Mouse (Mus musculus): Measurements from ENCODE around the gene Slc2a1. TPM values are rescaled to one million over a fixed set of nuclear protein-coding genes. Genes with fewer than 3 reads are reported as not detected.

The Slc2a1 gene
- polyA plus RNA-seq, 1 experiment from 2014 or later: 208 TPM

DNA sequence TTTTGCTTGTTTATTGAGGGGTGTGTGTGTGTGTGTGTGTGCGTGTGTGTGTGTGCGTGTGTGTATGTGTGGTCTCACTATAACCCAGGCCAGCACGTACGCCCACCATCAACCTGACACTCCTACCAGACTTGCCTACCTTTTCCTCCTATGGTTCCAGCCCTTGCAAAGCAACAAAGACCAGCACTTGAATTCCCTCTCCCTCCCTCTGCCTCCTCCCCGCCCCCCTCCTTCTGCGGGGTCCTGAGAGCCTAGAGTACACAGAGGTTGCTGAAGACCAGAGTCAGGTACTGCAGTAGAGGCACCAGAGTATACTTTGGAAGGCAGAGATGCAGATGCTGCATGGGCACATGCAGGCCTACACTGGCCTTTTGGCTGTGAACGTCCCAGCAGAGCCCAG is 33.2 kb upstream of the Slc2a1 start:
- no peak overlapping the region for H3K4me2 ChIP-seq
- peaks cover 59% of the 10 kb centered on the region for H3K4me1 ChIP-seq
- H3K27me3 ChIP-seq: 0 out of 2 replicates have a peak, but pooled peaks cover 2% of the 10 kb centered on the region
- WGBS: 46% methylated on average over 7 of the region's 7 CpGs
- H3K36me3 ChIP-seq: no peaks in the 10 kb centered on the region
- no peak overlapping the region for H3K4me3 ChIP-seq
- H3K9ac ChIP-seq: no peak overlapping the region
- ATAC-seq (ENCODE audit: insufficient number of reproducible peaks, low FRiP score, low TSS enrichment, low read depth): no peak
- no peak overlapping the region for H3K27ac ChIP-seq
- H3K9me3 ChIP-seq: no peaks in the 10 kb centered on the region

DNA sequence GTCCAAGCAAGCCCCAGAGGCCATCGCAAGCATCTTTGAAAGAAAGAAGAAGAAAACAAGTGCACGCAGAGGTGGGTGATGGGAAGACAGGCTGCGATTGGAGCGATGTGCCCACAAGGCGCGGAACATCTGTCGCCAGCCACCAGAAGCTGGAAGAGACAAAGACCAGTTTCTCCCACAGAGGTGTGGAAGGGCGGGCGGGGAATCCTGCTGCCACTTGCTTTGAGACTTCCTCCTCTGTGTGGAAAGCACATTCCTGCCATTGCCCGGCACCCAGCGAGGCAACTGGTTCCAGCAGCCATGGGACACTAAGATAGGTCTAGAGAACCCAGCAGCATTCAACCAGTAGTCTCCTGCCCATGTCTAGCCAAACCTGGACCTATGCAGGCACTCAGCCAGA is 32.2 kb upstream of the Slc2a1 start:
- H3K4me1 ChIP-seq: peaks cover 54% of the 10 kb centered on the region
- no peaks in the 10 kb centered on the region for H3K9me3 ChIP-seq
- H3K36me3 ChIP-seq: no peaks in the 10 kb centered on the region
- no peak for ATAC-seq (ENCODE audit: insufficient number of reproducible peaks, low FRiP score, low TSS enrichment, low read depth)
- H3K4me2 ChIP-seq: no peak overlapping the region
- H3K27ac ChIP-seq: no peak overlapping the region
- H3K4me3 ChIP-seq: no peak overlapping the region
- WGBS: 76% methylated on average over 11 of the region's 11 CpGs
- H3K27me3 ChIP-seq: 0 out of 2 replicates have a peak, but pooled peaks cover 2% of the 10 kb centered on the region
- H3K9ac ChIP-seq: no peak overlapping the region

GRCm38 (mm10) chr4:119077084-119077682 is 31.3 kb upstream of the Slc2a1 start:
- Histone ChIP-seq H3K36me3 (no peaks in the 10 kb centered on the region), H3K4me2 (no peak overlapping the region), H3K4me1 (peaks cover 46% of the 10 kb centered on the region), H3K4me3 (no peak overlapping the region), H3K9ac (no peak overlapping the region), H3K9me3 (no peaks in the 10 kb centered on the region), H3K27ac (peak overlapping the region; percentile 71), H3K27me3 (0 out of 2 replicates have a peak, but pooled peaks cover under 1% of the 10 kb centered on the region)
- WGBS: 40% methylated on average over 13 of the region's 13 CpGs
- ATAC-seq (ENCODE audit: insufficient number of reproducible peaks, low FRiP score, low TSS enrichment, low read depth): no peak

- H3K9ac ChIP-seq: no peak overlapping the region
- H3K27me3 ChIP-seq: no peaks in the 10 kb centered on the region
- no peak overlapping the region for H3K4me2 ChIP-seq
- H3K36me3 ChIP-seq: no peaks in the 10 kb centered on the region
- WGBS: 84% methylated on average over 6 of the region's 6 CpGs
- no peaks in the 10 kb centered on the region for H3K9me3 ChIP-seq
- H3K27ac ChIP-seq: no peak overlapping the region
- H3K4me1 ChIP-seq: peaks cover 22% of the 10 kb centered on the region
- H3K4me3 ChIP-seq: no peak overlapping the region
- no peak for ATAC-seq (ENCODE audit: insufficient number of reproducible peaks, low FRiP score, low TSS enrichment, low read depth)
Observed at GRCm38 (mm10) chr4:119079928-119080327, 28.6 kb upstream of the Slc2a1 start.

- no peak overlapping the region for H3K27ac ChIP-seq
- no peaks in the 10 kb centered on the region for H3K36me3 ChIP-seq
- H3K4me1 ChIP-seq: no peaks in the 10 kb centered on the region
- no peaks in the 10 kb centered on the region for H3K27me3 ChIP-seq
- no peaks in the 10 kb centered on the region for H3K9me3 ChIP-seq
- H3K4me2 ChIP-seq: no peak overlapping the region
- ATAC-seq (ENCODE audit: insufficient number of reproducible peaks, low FRiP score, low TSS enrichment, low read depth): no peak
- 49% methylated on average over 3 of the region's 3 CpGs for WGBS
- no peak overlapping the region for H3K4me3 ChIP-seq
- no peak overlapping the region for H3K9ac ChIP-seq
Observed at GRCm38 (mm10) chr4:119082740-119083231, 25.7 kb upstream of the Slc2a1 start.

- Histone ChIP-seq H3K27ac (no peak overlapping the region), H3K4me1 (0 out of 2 replicates have a peak, but pooled peaks cover 4% of the 10 kb centered on the region), H3K4me3 (no peak overlapping the region), H3K27me3 (no peaks in the 10 kb centered on the region), H3K9me3 (no peaks in the 10 kb centered on the region), H3K4me2 (no peak overlapping the region), H3K9ac (no peak overlapping the region), H3K36me3 (no peaks in the 10 kb centered on the region)
- no peak for ATAC-seq (ENCODE audit: insufficient number of reproducible peaks, low FRiP score, low TSS enrichment, low read depth)
- 31% methylated on average over 2 of the region's 2 CpGs for WGBS
Observed at GRCm38 (mm10) chr4:119088424-119088823, 20.1 kb upstream of the Slc2a1 start.

GRCm38 (mm10) chr4:119093890-119094289 is 14.6 kb upstream of the Slc2a1 start:
- H3K9me3 ChIP-seq: no peaks in the 10 kb centered on the region
- H3K9ac ChIP-seq: no peak overlapping the region
- no peak overlapping the region for H3K27ac ChIP-seq
- H3K4me1 ChIP-seq: peaks cover 8% of the 10 kb centered on the region
- H3K36me3 ChIP-seq: no peaks in the 10 kb centered on the region
- no peak for ATAC-seq (ENCODE audit: insufficient number of reproducible peaks, low FRiP score, low TSS enrichment, low read depth)
- H3K4me2 ChIP-seq: no peak overlapping the region
- H3K27me3 ChIP-seq: no peaks in the 10 kb centered on the region
- H3K4me3 ChIP-seq: no peak overlapping the region
- WGBS: 46% methylated on average over 7 of the region's 7 CpGs

DNA sequence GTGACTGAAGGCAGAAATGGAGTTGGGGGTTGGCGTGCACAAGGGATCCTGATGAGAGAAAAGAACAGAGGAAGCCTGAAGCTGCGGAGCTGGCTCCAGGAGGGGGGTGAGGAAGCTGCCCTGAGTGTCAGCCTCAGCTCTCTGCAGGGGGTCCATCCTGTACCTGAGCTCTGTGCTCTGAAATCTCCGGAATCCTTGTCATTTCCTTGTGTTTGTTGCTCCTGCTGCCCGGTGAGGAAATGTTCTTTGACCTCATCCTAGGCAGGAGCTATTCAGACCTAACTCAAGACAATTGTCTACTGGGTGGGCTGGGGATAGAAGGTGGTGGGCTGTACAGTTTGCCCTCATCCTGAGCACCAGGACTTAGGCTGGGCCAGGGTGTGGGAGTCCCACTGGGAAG is 13.5 kb upstream of the Slc2a1 start:
- no peak overlapping the region for H3K9ac ChIP-seq
- peaks cover 8% of the 10 kb centered on the region for H3K4me1 ChIP-seq
- H3K4me2 ChIP-seq: no peak overlapping the region
- no peaks in the 10 kb centered on the region for H3K9me3 ChIP-seq
- whole genome bisulfite sequencing: 23% methylated on average over 4 of the region's 4 CpGs
- no peaks in the 10 kb centered on the region for H3K36me3 ChIP-seq
- no peak overlapping the region for H3K4me3 ChIP-seq
- no peak for ATAC-seq (ENCODE audit: insufficient number of reproducible peaks, low FRiP score, low TSS enrichment, low read depth)
- no peaks in the 10 kb centered on the region for H3K27me3 ChIP-seq
- no peak overlapping the region for H3K27ac ChIP-seq

GRCm38 (mm10) chr4:119096401-119096800 is 12.1 kb upstream of the Slc2a1 start:
- no peak overlapping the region for H3K9ac ChIP-seq
- H3K4me2 ChIP-seq: no peak overlapping the region
- H3K4me1 ChIP-seq: peaks cover 8% of the 10 kb centered on the region
- no peak for ATAC-seq (ENCODE audit: insufficient number of reproducible peaks, low FRiP score, low TSS enrichment, low read depth)
- H3K4me3 ChIP-seq: no peak overlapping the region
- WGBS: 47% methylated on average over 3 of the region's 3 CpGs
- H3K9me3 ChIP-seq: no peaks in the 10 kb centered on the region
- no peaks in the 10 kb centered on the region for H3K36me3 ChIP-seq
- no peak overlapping the region for H3K27ac ChIP-seq
- no peaks in the 10 kb centered on the region for H3K27me3 ChIP-seq

DNA sequence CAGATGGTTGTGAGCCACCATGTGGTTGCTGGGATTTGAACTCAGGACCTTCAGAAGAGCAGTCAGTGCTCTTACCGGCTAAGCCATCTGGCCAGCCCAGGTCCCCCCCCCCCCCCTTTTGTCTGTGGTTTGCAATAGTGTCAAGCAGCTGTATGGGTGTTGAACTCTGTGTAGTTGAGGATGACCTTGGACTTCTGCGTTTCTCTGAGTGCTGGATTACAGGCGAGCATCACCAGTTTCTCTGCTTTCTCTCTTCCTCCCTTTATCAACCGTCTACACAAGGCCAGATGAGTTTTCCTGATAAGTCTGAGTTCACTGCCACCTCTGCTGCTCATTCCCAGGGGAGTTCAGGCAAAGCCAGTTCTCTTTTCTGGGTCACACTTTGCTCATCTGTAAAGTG is 11.1 kb upstream of the Slc2a1 start:
- WGBS: 89% methylated on average over 4 of the region's 4 CpGs
- Histone ChIP-seq H3K36me3 (no peaks in the 10 kb centered on the region), H3K4me1 (peaks cover 8% of the 10 kb centered on the region), H3K9ac (no peak overlapping the region), H3K9me3 (no peaks in the 10 kb centered on the region), H3K4me3 (no peak overlapping the region), H3K27ac (no peak overlapping the region), H3K27me3 (no peaks in the 10 kb centered on the region), H3K4me2 (no peak overlapping the region)
- ATAC-seq (ENCODE audit: insufficient number of reproducible peaks, low FRiP score, low TSS enrichment, low read depth): no peak

DNA sequence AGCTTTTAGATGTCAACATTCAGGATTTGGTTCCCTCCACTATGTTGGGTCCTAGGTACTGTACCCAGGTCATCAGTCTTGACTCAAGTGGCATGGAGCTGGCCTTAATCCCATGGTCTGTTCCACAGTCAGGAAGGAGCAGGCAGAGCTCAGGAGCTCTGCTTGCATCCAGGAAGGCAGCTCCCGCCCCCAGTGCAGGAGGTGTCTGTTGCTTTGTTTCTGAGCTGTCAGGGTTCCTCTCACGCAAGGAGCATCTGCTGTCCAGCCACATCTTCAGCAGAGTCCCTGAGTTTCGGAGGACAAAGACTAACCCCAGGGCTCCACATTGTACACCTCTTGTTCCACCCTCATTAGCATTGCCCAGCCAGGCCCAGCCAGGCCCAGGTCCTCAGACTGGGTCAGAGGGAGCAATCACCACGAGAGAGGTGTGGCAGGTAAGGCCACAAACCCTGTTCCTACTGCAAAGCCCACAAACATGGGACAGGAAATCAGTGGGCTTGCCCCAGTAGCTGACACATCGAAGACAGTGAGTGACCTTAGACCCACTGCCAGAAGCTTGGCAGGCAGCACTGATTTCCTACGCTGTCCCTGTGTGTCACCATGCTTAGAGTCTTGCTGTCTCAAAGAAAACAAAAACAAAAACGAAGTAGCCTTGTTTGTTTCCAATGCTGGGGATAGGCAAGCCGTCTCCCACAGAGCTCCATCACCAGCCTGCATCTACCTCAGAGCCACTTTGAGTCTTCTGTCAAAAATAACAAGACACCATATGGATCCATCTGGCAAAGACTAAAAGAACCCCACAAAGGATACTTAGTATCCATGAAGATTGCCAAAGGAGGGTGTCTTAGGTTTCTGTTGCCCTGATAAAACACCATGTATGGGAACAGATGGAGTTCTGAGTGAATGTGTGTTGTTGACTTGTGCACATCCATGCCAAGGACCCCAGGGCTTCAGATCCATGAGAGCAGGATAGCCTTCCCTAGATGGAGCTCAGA is 10.0 kb upstream of the Slc2a1 start:
- ATAC-seq (ENCODE audit: insufficient number of reproducible peaks, low FRiP score, low TSS enrichment, low read depth): no peak
- H3K27me3 ChIP-seq: no peaks in the 10 kb centered on the region
- no peak overlapping the region for H3K4me3 ChIP-seq
- WGBS: 71% methylated on average over 8 of the region's 8 CpGs
- H3K27ac ChIP-seq: no peak overlapping the region
- H3K4me1 ChIP-seq: peaks cover 8% of the 10 kb centered on the region
- H3K9ac ChIP-seq: no peak overlapping the region
- H3K36me3 ChIP-seq: no peaks in the 10 kb centered on the region
- no peak overlapping the region for H3K4me2 ChIP-seq
- no peaks in the 10 kb centered on the region for H3K9me3 ChIP-seq

GRCm38 (mm10) chr4:119101392-119101791 is 7.1 kb upstream of the Slc2a1 start:
- H3K9me3 ChIP-seq: no peaks in the 10 kb centered on the region
- 80% methylated on average over 3 of the region's 3 CpGs for WGBS
- no peaks in the 10 kb centered on the region for H3K27me3 ChIP-seq
- H3K27ac ChIP-seq: no peak overlapping the region
- no peak overlapping the region for H3K9ac ChIP-seq
- H3K4me2 ChIP-seq: no peak overlapping the region
- peaks cover 20% of the 10 kb centered on the region for H3K4me1 ChIP-seq
- no peaks in the 10 kb centered on the region for H3K36me3 ChIP-seq
- no peak overlapping the region for H3K4me3 ChIP-seq
- no peak for ATAC-seq (ENCODE audit: insufficient number of reproducible peaks, low FRiP score, low TSS enrichment, low read depth)

Measured in limb, embryonic 15.5 days (tissue).